Mouse (Mus musculus) heart, adult 2 months (tissue): ENCODE measurements around the gene Prrt2.

Experiments
- CTCF ChIP-seq: fragments of 200-600 bp; IDR thresholded peaks from 2 replicates; pipeline ENCODE4 v1.8.1; 2022; ENCODE audit warnings: antibody characterized with exemption, mild to moderate bottlenecking, moderate library complexity
- POLR2A ChIP-seq: fragments of 200-500 bp; IDR thresholded peaks from 2 replicates; pipeline ENCODE4 v1.6.1; 2011; ENCODE audit warnings: mild to moderate bottlenecking, low read depth, low read length, control low read depth; ENCODE audit not compliant: insufficient read depth

GRCm38 (mm10) chr7:126984667-126985444 is 36.2 kb downstream of the Prrt2 start:
- no peak for TF ChIP-seq POLR2A
- no peak for TF ChIP-seq CTCF
